14 mouse cellular contexts compared by ENCODE assay signal in the genomic region with DNA sequence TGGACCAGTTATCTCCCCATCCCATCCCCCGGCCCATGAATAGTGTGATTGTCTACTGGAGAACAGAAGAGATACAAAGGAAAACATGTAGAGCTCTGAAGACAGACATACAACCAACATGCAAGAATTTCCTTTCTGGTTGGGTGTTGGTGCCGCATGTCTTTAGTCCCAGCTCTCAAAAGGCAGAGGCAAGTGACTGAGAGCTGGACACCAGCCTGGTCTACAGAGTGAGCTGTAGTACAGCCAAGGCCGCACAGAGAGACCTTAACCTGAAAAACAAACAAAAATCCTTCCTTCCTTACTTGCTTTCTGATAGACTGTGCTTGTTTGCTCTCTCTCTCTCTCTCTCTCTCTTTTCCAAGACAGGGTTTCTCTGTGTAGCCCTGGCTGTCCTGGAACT.
"Had no signal": no experiment of that assay in that cellular context is flagged by ENCODE, and none has a peak within 500 bp of the region (broad histone marks: within the 10 kb centered on the region; RNA-seq: fewer than 3 reads in every experiment).

No protein-coding gene starts in this region.

- DNase-seq: heart, postnatal 14 days; heart, postnatal 36 days; heart, postnatal 4 days; kidney, adult 11 months; kidney, adult 18-20 months; kidney, adult 2 months; kidney, adult 8-10 months; kidney, adult 9 months; kidney, postnatal 10 days; kidney, postnatal 14 days; kidney, postnatal 25 days; kidney, postnatal 36 days; kidney, postnatal 4 days; layer of hippocampus, adult 9-11 months had no signal
